Mouse (Mus musculus): ENCODE results near the gene Acvr2a. TPM values are rescaled to one million over a fixed set of nuclear protein-coding genes. Genes with fewer than 3 reads are reported as not detected.

Gene Acvr2a
- polyA plus RNA-seq, 1 experiment from 2014 or later, result 10.5 TPM

DNA sequence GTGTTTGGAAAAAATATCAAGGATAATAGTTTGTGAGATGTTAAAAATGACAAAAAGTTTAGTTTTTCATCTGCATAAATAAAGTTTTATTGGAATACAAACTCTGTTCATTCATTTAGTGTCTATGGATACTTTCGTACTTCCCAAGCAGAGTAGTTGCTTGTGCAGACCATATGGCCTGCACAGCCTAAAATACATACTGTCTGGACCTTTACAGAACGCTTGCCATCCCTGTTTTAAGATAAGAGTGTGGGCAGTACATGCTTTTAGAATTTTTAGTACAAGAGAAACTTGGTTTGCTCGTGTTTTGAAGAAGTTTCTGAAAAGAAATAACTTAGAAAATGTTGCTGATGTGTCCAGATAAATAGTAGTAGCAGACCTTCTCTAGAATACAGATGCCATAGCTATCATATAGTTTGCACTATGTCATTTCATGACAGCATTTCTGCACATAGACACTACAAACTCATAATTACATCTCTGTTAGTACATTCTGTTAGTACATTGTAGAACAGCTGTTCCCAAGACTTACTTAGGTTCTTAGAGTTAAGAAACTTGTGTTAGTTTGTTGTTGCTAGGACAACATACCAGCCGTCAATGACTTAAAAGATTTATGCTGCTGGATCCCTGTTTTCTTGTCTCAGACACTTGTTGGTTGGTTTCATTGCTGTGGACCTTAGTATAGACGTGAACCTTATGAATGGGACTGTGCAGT lies 54.4 kb downstream of the Acvr2a start:
- Histone ChIP-seq H3K4me2 (replicated peaks; ENCODE audit: low read depth) (no peak overlapping the region), H3K27ac (ENCODE audit: low read depth, low read length) (no peak overlapping the region), H3K9me3 (ENCODE audit: control insufficient read depth) (no peaks in the 10 kb centered on the region), H3K9ac (ENCODE audit: low read depth, low read length) (no peak overlapping the region), H3K4me1 (replicated peaks; ENCODE audit: control insufficient read depth, insufficient read depth, low read length) (no peaks in the 10 kb centered on the region), H3K36me3 (ENCODE audit: control insufficient read depth, insufficient read depth) (no peaks in the 10 kb centered on the region), H3K4me3 (ENCODE audit: low read depth, low read length) (no peak overlapping the region), H3K27me3 (replicated peaks; ENCODE audit: control insufficient read depth, insufficient read depth, low read length) (no peaks in the 10 kb centered on the region)
- no peak for ATAC-seq
- WGBS, result 81% methylated on average over 5 of the region's 5 CpGs
- no peak for TF ChIP-seq CTCF (IDR thresholded peaks at IDR 0.05; ENCODE audit: low read depth)

DNA sequence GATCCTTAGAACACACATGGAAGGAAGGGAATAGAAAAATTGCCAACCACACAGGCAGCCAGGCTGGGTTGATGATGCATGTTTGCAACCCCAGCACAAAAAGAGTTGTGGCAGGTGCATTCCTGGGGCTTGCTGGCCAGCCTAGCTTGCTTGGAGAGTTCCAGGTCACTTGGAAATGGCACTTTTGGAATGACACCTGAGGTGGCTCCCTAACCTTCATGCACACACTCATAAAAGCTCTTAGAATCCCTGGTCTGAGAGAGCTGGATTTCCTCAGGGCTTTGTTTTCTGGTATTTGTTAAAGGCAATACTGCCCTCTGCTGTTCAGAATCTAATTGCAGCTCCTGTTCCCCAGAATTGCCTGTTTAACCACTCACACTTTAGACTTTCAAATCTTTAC lies 72.0 kb downstream of the Acvr2a start:
- Histone ChIP-seq H3K27me3 (replicated peaks; ENCODE audit: control insufficient read depth, insufficient read depth, low read length) (no peaks in the 10 kb centered on the region), H3K4me3 (ENCODE audit: low read depth, low read length) (no peak overlapping the region), H3K9me3 (ENCODE audit: control insufficient read depth) (no peaks in the 10 kb centered on the region), H3K4me1 (replicated peaks; ENCODE audit: control insufficient read depth, insufficient read depth, low read length) (no peaks in the 10 kb centered on the region), H3K9ac (ENCODE audit: low read depth, low read length) (no peak overlapping the region), H3K36me3 (ENCODE audit: control insufficient read depth, insufficient read depth) (0 out of 2 replicates have a peak, but pooled peaks cover 5% of the 10 kb centered on the region), H3K4me2 (replicated peaks; ENCODE audit: low read depth) (no peak overlapping the region), H3K27ac (ENCODE audit: low read depth, low read length) (no peak overlapping the region)
- ATAC-seq, result no peak
- peak; percentile 80 for TF ChIP-seq CTCF (IDR thresholded peaks at IDR 0.05; ENCODE audit: low read depth)

DNA sequence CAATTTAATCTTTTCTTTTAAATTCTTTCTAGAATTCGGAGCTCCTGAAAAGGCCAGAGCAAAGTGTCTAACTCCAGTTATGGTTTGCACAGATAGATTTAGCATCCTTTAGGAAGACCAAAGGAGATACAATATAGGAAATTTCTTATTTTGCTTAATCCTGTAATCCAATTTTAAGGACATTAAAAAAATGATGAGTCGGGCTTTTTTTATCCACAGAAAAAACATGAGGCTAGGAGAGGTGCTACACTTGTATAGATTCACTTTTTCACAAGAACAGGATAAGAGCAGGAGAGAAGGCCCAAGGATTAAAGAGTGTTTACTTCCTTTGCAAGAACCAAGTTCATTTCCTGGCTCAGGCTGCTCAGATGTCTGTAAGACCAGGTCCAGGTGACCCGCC lies 81.3 kb downstream of the Acvr2a start:
- no peak overlapping the region for H3K4me3 ChIP-seq (ENCODE audit: low read depth, low read length)
- peaks cover 26% of the 10 kb centered on the region for H3K36me3 ChIP-seq (ENCODE audit: control insufficient read depth, insufficient read depth)
- no peak overlapping the region for H3K27ac ChIP-seq (ENCODE audit: low read depth, low read length)
- H3K4me2 ChIP-seq (replicated peaks; ENCODE audit: low read depth), result no peak overlapping the region
- H3K27me3 ChIP-seq (replicated peaks; ENCODE audit: control insufficient read depth, insufficient read depth, low read length), result no peaks in the 10 kb centered on the region
- no peaks in the 10 kb centered on the region for H3K9me3 ChIP-seq (ENCODE audit: control insufficient read depth)
- 88% methylated on average over 3 of the region's 3 CpGs for WGBS
- H3K4me1 ChIP-seq (replicated peaks; ENCODE audit: control insufficient read depth, insufficient read depth, low read length), result no peaks in the 10 kb centered on the region
- no peak for ATAC-seq
- H3K9ac ChIP-seq (ENCODE audit: low read depth, low read length), result no peak overlapping the region
- TF ChIP-seq CTCF (IDR thresholded peaks at IDR 0.05; ENCODE audit: low read depth), result no peak

DNA sequence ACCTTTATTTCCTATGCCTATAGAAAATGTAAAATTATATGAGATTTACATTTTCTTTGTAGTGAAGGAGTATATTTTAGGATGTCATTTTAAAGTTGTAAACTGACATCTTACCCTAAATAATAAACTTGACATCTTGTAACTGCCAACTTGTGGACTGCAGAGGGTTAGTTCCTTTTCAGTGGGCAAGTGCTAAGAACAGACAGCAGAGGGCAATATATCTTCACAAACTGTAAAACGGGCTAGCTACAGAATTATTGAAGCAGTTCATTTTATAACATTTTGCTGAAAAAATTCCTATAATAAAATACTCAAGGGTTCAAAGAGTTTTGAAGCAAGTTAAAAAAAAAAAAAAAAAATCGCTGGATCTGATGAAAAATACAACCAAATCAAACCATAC lies 95.0 kb downstream of the Acvr2a start:
- peak; percentile 72 for TF ChIP-seq CTCF (IDR thresholded peaks at IDR 0.05; ENCODE audit: low read depth)
- Histone ChIP-seq H3K27me3 (replicated peaks; ENCODE audit: control insufficient read depth, insufficient read depth, low read length) (no peaks in the 10 kb centered on the region), H3K4me2 (replicated peaks; ENCODE audit: low read depth) (no peak overlapping the region), H3K4me3 (ENCODE audit: low read depth, low read length) (no peak overlapping the region), H3K36me3 (ENCODE audit: control insufficient read depth, insufficient read depth) (peaks cover 31% of the 10 kb centered on the region), H3K4me1 (replicated peaks; ENCODE audit: control insufficient read depth, insufficient read depth, low read length) (no peaks in the 10 kb centered on the region), H3K9me3 (ENCODE audit: control insufficient read depth) (no peaks in the 10 kb centered on the region), H3K27ac (ENCODE audit: low read depth, low read length) (no peak overlapping the region), H3K9ac (ENCODE audit: low read depth, low read length) (no peak overlapping the region)
- 43% methylated on average over 2 of the region's 2 CpGs for WGBS
- no peak for ATAC-seq

DNA sequence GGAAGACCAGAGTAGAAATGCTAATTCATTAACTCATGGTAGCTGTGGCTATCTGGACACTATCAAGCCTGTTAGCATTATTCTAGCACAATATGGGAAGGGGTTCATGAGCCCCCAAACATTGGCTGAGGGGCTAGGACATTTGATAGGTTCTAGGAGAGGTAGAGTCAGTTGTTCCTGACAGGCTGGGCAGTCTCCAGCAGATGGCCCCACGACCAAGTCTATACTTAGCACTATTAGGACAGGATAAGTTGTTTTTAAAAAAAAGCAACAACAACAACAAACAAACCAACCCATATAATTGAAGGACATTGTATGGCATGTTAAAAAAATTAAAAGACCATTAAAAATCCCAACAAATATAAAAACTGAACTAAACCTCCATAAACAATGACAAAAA lies 100.3 kb downstream of the Acvr2a start:
- Histone ChIP-seq H3K4me2 (replicated peaks; ENCODE audit: low read depth) (no peak overlapping the region), H3K4me3 (ENCODE audit: low read depth, low read length) (no peak overlapping the region), H3K9me3 (ENCODE audit: control insufficient read depth) (no peaks in the 10 kb centered on the region), H3K36me3 (ENCODE audit: control insufficient read depth, insufficient read depth) (peaks cover 26% of the 10 kb centered on the region), H3K27me3 (replicated peaks; ENCODE audit: control insufficient read depth, insufficient read depth, low read length) (no peaks in the 10 kb centered on the region), H3K27ac (ENCODE audit: low read depth, low read length) (no peak overlapping the region), H3K4me1 (replicated peaks; ENCODE audit: control insufficient read depth, insufficient read depth, low read length) (no peaks in the 10 kb centered on the region), H3K9ac (ENCODE audit: low read depth, low read length) (no peak overlapping the region)
- peak; percentile 43 for TF ChIP-seq CTCF (IDR thresholded peaks at IDR 0.05; ENCODE audit: low read depth)
- WGBS, result 61% methylated on average over 1 of the region's 1 CpGs
- no peak for ATAC-seq

DNA sequence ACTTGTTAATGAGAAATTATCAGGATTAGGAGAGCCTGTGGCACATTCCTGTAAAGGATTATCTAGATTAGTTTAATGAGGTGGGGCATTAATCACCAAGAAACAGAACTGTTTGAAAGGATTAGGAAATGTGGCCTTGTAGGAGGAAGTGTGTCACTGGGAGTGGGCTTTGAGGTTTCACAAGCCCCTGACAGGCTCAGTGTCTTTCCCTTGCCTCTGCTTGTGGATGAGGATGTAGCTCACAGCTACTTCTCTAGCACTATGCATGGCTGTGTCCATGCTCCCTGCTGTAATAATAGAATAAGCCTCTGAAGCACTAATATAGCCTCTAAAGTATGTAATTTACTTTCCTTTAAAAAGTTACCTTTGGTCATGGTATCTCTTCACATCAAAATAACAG lies 101.9 kb downstream of the Acvr2a start:
- no peak for ATAC-seq
- peaks cover 26% of the 10 kb centered on the region for H3K36me3 ChIP-seq (ENCODE audit: control insufficient read depth, insufficient read depth)
- H3K27me3 ChIP-seq (replicated peaks; ENCODE audit: control insufficient read depth, insufficient read depth, low read length), result no peaks in the 10 kb centered on the region
- H3K9ac ChIP-seq (ENCODE audit: low read depth, low read length), result no peak overlapping the region
- H3K27ac ChIP-seq (ENCODE audit: low read depth, low read length), result no peak overlapping the region
- H3K4me3 ChIP-seq (ENCODE audit: low read depth, low read length), result no peak overlapping the region
- H3K4me1 ChIP-seq (replicated peaks; ENCODE audit: control insufficient read depth, insufficient read depth, low read length), result no peaks in the 10 kb centered on the region
- H3K4me2 ChIP-seq (replicated peaks; ENCODE audit: low read depth), result no peak overlapping the region
- no peaks in the 10 kb centered on the region for H3K9me3 ChIP-seq (ENCODE audit: control insufficient read depth)
- TF ChIP-seq CTCF (IDR thresholded peaks at IDR 0.05; ENCODE audit: low read depth), result no peak

DNA sequence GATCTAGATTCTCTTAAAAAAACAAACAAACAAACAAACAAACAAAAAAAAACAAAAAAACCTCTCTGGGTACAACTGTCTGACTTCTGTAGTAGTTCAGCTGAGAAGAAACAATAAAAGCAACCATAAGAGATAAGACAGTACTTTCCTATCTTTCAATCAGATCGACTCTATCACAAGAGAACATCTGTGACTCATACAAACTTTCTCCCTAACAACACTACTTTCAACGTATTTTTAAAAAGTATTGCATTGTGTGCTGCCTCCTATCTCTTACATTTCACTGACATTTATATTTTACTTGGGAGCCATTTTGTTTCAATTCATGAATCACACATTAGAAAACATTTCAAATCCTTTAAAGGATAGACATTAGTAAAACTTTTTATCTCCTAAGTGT lies 121.1 kb downstream of the Acvr2a start:
- Histone ChIP-seq H3K9me3 (ENCODE audit: control insufficient read depth) (no peaks in the 10 kb centered on the region), H3K4me3 (ENCODE audit: low read depth, low read length) (no peak overlapping the region), H3K27ac (ENCODE audit: low read depth, low read length) (no peak overlapping the region), H3K36me3 (ENCODE audit: control insufficient read depth, insufficient read depth) (peaks cover 14% of the 10 kb centered on the region), H3K27me3 (replicated peaks; ENCODE audit: control insufficient read depth, insufficient read depth, low read length) (no peaks in the 10 kb centered on the region), H3K4me1 (replicated peaks; ENCODE audit: control insufficient read depth, insufficient read depth, low read length) (no peaks in the 10 kb centered on the region), H3K9ac (ENCODE audit: low read depth, low read length) (no peak overlapping the region), H3K4me2 (replicated peaks; ENCODE audit: low read depth) (no peak overlapping the region)
- 69% methylated on average over 2 of the region's 2 CpGs for WGBS
- no peak for ATAC-seq
- no peak for TF ChIP-seq CTCF (IDR thresholded peaks at IDR 0.05; ENCODE audit: low read depth)
